Mouse (Mus musculus): ENCODE data around the gene Cd27.

DNA sequence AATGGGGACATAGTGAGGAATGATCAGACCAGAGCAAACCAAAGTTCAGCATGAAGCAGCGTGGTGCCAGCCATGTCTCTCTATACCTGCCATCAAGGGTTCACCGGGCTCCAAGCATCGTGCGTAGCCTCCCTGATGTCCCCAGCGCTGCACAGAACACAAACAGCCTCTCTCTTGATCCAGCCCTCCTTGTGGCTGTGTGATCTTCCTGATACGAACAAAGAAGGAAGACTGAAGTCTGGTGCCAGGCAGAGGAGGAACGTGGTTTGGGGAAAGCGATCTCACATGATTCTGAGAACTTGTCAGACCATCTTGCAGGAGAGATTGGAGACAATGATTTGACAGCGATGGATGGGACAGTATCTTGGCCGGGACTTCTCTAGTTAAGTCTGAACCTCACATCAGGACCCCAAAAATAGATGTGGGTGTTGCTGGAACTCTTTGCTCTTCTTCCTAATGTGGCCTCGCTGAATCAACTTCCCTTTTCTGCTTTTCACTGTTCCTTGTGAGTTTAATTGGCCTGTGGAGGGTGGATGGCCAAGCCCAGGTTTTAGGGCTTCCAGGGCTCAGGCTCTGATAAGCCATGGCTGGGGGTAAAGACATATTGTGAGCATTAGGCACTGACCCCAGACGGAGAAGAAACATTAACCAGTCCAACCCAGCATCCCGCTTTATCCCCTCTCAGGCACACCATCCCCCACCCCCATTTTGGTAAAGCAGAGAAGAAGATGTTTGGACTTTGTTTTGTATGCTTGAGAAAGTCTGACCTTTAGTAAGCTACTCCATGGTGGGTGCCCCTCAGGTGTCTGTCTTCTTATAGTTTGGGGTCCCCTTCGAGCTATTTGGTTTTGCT, 17.3 kb upstream of the Cd27 start:
- no peak for TF ChIP-seq CTCF (IDR thresholded peaks at IDR 0.05; ENCODE audit: extremely low read depth, insufficient read length, insufficient replicate concordance, low read depth, low read length)
- no peak for TF ChIP-seq POLR2A (IDR thresholded peaks at IDR 0.05; ENCODE audit: low read depth, low read length)

All from small intestine, adult 2 months (tissue).